Comparison of ENCODE assay signal across 8 mouse cellular contexts in the genomic region with DNA sequence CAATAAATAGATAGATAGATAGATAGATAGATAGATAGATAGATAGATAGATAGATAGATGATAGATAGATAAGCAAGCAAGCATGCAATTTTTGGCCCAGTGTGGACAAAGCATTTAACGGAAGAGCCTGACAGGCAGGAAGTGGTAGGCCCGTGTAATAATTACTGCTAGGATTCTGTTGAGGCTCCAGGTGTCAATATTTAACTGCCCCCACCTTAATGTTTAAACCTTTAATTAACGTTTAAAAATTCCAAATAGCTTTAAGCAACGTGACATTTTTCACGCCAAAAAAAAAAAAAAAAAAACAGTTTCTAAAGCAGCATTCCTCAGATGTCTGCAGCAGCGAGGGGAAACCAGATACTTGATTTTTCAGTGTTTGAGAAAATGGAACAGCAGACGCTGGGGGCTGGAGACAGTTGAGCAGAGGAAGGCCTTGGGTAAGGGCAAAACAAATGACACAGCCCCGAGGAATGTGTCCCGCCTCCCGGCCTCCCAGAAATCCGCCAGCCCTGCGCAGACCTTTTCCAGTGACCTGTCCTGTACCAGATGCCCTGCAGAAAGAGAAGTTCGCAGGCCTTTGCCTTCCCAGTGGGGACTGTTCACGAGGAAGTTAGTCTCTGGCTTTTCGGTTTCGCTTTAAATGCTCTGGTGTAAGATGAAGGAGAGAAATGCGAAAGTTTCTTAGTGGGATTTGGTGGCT. TPM values are rescaled to one million over a fixed set of nuclear protein-coding genes. Genes with fewer than 3 reads are reported as not detected.
DNase-seq lines count a peak whose midpoint lies in the region; ATAC-seq and TF ChIP-seq lines count a peak whose summit lies in the region.

No protein-coding gene starts in this region.

- H3K27ac ChIP-seq in neural tube, embryonic 15.5 days (replicated peaks) = no peak overlapping the region
- H3K27ac ChIP-seq in embryonic facial prominence, embryonic 11.5 days (replicated peaks; ENCODE audit: low read depth, low read length) = 0 out of 2 replicates have a peak overlapping the region, but pooled peaks have one; percentile 7
- peak overlapping the region; percentile 19; the same call in 1 of the 2 replicates for H3K27ac ChIP-seq in lung, embryonic 14.5 days (ENCODE audit: low read depth)

- DNase-seq in neural tube, embryonic 10.5 days (ENCODE audit: extremely low spot score, low spot score) = peak; percentile 21
- DNase-seq in embryonic facial prominence, embryonic 11.5 days (ENCODE audit: low spot score) = peak; percentile 50
- peak; percentile 59 for DNase-seq in heart, postnatal 4 days
- peak; percentile 45 for DNase-seq in lung, embryonic 14.5 days
- DNase-seq in frontal cortex, postnatal 10 days (ENCODE audit: low spot score in 2 of 2) = no peak
- no peak for DNase-seq in cerebellum, postnatal 14 days
- DNase-seq in testis, postnatal 14 days (ENCODE audit: low spot score) = no peak

- no peak overlapping the region for H3K4me2 ChIP-seq in neural tube, embryonic 15.5 days
- H3K4me2 ChIP-seq in embryonic facial prominence, embryonic 11.5 days (ENCODE audit: low read depth, low read length) = no peak overlapping the region
- H3K4me2 ChIP-seq in lung, embryonic 14.5 days = no peak overlapping the region

- TF ChIP-seq CTCF in lung, embryonic 14.5 days (IDR thresholded peaks at IDR 0.05; ENCODE audit: low read depth) = no peak

- no peaks in the 10 kb centered on the region for H3K9me3 ChIP-seq in neural tube, embryonic 15.5 days (replicated peaks)
- H3K9me3 ChIP-seq in embryonic facial prominence, embryonic 11.5 days (replicated peaks; ENCODE audit: control insufficient read depth, low read length) = no peaks in the 10 kb centered on the region
- no peaks in the 10 kb centered on the region for H3K9me3 ChIP-seq in lung, embryonic 14.5 days (ENCODE audit: low read depth, low read length)

- 0 out of 2 replicates have a peak, but pooled peaks cover 3% of the 10 kb centered on the region for H3K4me1 ChIP-seq in neural tube, embryonic 15.5 days
- no peaks in the 10 kb centered on the region for H3K4me1 ChIP-seq in embryonic facial prominence, embryonic 11.5 days (ENCODE audit: control insufficient read depth, insufficient read depth, low read length)
- H3K4me1 ChIP-seq in lung, embryonic 14.5 days (ENCODE audit: insufficient read depth) = no peaks in the 10 kb centered on the region

- H3K4me3 ChIP-seq in neural tube, embryonic 15.5 days (replicated peaks) = no peak overlapping the region
- H3K4me3 ChIP-seq in embryonic facial prominence, embryonic 11.5 days (ENCODE audit: low read depth, low read length) = no peak overlapping the region
- H3K4me3 ChIP-seq in lung, embryonic 14.5 days (ENCODE audit: low read depth, low read length) = no peak overlapping the region

- no peak overlapping the region for H3K9ac ChIP-seq in neural tube, embryonic 15.5 days (replicated peaks)
- H3K9ac ChIP-seq in embryonic facial prominence, embryonic 11.5 days (replicated peaks; ENCODE audit: low read length) = no peak overlapping the region
- H3K9ac ChIP-seq in lung, embryonic 14.5 days = no peak overlapping the region

- no peak for ATAC-seq in neural tube, embryonic 15.5 days (ENCODE audit: low FRiP score)
- no peak for ATAC-seq in embryonic facial prominence, embryonic 11.5 days (replicated peaks; ENCODE audit: insufficient number of reproducible peaks, low FRiP score, low TSS enrichment, low read depth)
- ATAC-seq in lung, embryonic 14.5 days (ENCODE audit: insufficient read depth) = no peak

- no peaks in the 10 kb centered on the region for H3K27me3 ChIP-seq in neural tube, embryonic 15.5 days (replicated peaks)
- no peaks in the 10 kb centered on the region for H3K27me3 ChIP-seq in embryonic facial prominence, embryonic 11.5 days (ENCODE audit: control insufficient read depth, insufficient read depth, low read length)
- no peaks in the 10 kb centered on the region for H3K27me3 ChIP-seq in lung, embryonic 14.5 days (ENCODE audit: insufficient read depth, low read length)

- 82% methylated on average over 17 of the region's 17 CpGs for WGBS in neural tube, embryonic 15.5 days
- WGBS in embryonic facial prominence, embryonic 11.5 days = 44% methylated on average over 17 of the region's 17 CpGs
- whole genome bisulfite sequencing in lung, embryonic 14.5 days = 45% methylated on average over 17 of the region's 17 CpGs

- H3K36me3 ChIP-seq in neural tube, embryonic 15.5 days = no peaks in the 10 kb centered on the region
- H3K36me3 ChIP-seq in embryonic facial prominence, embryonic 11.5 days (replicated peaks; ENCODE audit: control insufficient read depth, insufficient read depth, low read depth, low read length) = no peaks in the 10 kb centered on the region
- H3K36me3 ChIP-seq in lung, embryonic 14.5 days (ENCODE audit: insufficient read depth) = no peaks in the 10 kb centered on the region

RNA-seq across cellular contexts. Expression of a gene that starts 35.6 kb away (rescaled TPM):
- polyA plus RNA-seq in neural tube, embryonic 15.5 days (2015; fragmentation: Nextera tagmentation; extraction: Ambion mirVana) = 157 and 178 TPM in 2 replicates
- polyA plus RNA-seq in embryonic facial prominence, embryonic 11.5 days (2014; fragmentation: Nextera tagmentation; extraction: Ambion mirVana) = 421 and 489 TPM in 2 replicates
- 10 to 100 TPM; 73.8 to 80.5 TPM for total RNA-seq in heart, postnatal 4 days (2021)
- 322 and 336 TPM in 2 replicates for polyA plus RNA-seq in lung, embryonic 14.5 days (2014; fragmentation: Nextera tagmentation; extraction: Ambion mirVana)

RNA-seq across cellular contexts. Expression of a gene that starts 53.7 kb away (rescaled TPM):
- 82.1 and 114 TPM in 2 replicates for polyA plus RNA-seq in neural tube, embryonic 15.5 days (2015; fragmentation: Nextera tagmentation; extraction: Ambion mirVana)
- 227 and 251 TPM in 2 replicates for polyA plus RNA-seq in embryonic facial prominence, embryonic 11.5 days (2014; fragmentation: Nextera tagmentation; extraction: Ambion mirVana)
- 10 to 100 TPM; 81.7 to 88.6 TPM for total RNA-seq in heart, postnatal 4 days (2021)
- 191 and 206 TPM in 2 replicates for polyA plus RNA-seq in lung, embryonic 14.5 days (2014; fragmentation: Nextera tagmentation; extraction: Ambion mirVana)

Comparison
In these comparisons a context has a peak if more than half of its experiments do, and no peak if none do; other contexts are left out.
1. DNase-seq: peak in neural tube, embryonic 10.5 days (single experiment), embryonic facial prominence, embryonic 11.5 days (single experiment), heart, postnatal 4 days (single experiment) and lung, embryonic 14.5 days (single experiment); none in frontal cortex, postnatal 10 days (0 of 2), cerebellum, postnatal 14 days (0 of 2) and testis, postnatal 14 days (single experiment).